Mouse (Mus musculus) right cerebral cortex, postnatal 10 days (tissue): ENCODE data around the gene Apmap.

ENCODE experiments used
- DNase-seq, 2 experiments: peaks; one replicate each; pipeline ENCODE4 v3.0.0; 2021; ENCODE audit warnings: low spot score in 2 of 2

Gene Apmap

GRCm38 (mm10) chr2:150608087-150608799 lies at the start of gene Apmap:
Gene Apmap (minus strand): TSS chr2:150608567.
- DNase-seq, result peak; percentile 98

DNA sequence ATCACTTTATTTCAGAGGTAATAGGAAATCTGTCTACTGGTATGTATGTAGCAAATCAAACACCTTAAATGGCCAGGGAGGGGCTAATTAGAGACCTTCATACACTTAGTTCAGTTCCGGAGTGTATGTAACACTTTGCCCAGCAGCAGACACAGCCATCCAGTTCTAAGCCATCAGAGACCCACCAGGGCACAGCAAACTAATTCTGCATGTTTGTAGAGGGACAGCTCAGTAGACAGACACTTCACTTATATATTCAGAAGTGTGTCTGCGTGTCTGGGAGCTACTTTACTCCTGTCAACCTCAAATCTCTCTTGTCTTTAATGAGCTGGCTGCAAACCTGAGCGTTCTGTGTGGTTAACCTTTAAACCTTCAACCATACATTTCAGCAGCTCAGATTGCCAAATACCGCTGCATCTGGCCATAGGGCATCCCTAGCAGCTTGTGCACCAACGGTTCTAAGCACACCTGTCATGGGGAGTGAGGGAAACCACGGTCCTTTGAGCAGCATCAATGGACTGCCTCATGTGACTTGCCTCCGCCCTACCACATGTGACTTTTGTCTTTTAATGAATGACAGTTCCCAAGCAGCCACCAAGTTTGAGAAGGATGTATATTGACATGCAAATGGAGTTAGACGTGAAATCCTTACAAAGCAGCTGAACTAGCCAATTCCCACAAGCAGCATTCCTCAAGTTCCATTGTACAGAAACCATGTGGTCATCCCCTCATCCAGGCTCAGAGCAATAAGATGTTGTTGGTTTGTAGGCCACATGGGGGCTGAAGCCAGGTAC lies 48.8 kb upstream of the Apmap start:
- DNase-seq, result no peak

DNA sequence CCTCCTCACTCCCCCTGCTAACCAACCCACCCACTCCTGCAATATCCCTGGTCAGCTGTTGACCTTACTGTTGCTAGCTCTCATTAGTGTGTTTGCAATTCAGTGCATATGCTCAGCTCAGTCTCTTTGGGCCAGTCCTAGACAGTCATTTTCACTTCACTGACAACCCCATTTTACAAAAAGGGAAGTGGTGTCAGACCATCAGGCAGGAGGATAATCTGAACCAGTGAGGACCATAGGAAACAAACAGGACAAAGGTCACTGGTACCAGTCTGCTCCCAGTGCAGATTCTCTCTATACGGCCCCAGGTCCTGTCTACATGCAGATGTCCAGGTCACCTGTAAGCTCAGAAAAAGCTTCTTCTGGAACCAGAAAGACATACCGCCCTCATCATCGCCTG lies 47.7 kb upstream of the Apmap start:
- no peak for DNase-seq

GRCm38 (mm10) chr2:150655290-150655689 lies 46.9 kb upstream of the Apmap start:
- DNase-seq, result no peak

DNA sequence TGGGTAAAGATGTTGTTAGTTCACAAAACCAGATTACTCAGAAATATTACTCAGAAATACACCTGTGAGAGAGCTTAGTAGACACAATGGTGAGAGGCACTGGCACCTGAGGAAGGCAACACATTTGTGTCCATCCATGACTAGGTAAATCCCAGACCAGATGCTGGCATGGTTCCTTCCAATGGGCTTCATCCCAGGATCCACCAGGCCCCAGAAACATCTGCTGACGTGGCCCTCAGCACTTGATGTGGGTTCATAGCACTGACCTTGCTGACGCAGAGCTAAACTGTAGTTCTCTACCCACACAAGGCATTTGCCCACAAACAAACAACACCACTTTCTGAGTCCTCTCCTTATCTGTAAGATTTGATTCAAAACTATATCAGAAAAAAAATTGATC lies 46.4 kb upstream of the Apmap start:
- no peak for DNase-seq

DNA sequence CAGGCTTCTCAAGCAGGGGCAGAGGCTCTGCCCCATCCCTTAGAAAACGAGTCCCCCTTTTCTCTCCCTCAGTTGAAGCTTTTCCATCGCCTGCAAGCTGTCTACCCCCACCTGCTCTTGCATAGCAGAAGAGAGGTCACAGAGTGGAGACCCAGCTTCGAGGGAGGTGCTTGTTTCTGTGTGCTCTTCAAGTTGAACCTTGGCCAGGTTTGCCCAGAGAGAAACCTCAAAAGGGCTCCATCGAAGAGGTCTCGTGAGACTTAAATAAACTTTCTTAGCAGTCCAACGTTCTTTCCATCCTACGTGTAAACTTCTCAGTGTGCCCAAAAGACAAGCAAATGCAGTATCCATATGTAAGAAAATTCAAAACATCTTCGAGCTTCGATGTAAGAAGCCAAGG lies 43.0 kb upstream of the Apmap start:
- no peak for DNase-seq

DNA sequence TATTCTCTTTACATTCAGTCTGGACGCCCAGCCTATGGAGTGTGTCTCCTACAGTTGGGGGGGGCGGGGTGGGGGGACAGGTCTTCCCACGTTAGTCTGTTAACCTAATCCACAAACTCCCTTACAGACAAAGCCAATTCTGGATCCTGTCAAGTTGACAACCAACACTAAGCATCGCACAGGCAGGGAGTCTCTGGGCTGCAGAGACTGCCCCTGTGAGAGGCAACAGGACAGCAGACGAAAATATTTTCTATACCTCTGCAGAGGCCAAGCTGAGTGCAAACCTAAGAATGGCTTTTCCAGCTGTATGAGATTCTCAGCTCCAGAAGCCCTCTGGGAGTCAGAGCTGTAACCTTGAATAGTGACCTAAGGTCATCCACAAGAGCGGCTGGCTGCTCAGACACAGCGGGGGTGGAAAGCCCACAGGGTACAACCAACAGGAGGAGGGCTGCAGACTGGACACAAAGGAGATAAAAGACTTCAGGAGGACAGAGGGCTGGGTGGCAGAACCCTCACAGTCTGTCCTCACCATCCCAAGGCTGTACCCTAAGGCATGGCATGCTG lies 42.2 kb upstream of the Apmap start:
- no peak for DNase-seq

- peak; percentile 58 to 64 for DNase-seq
Observed at GRCm38 (mm10) chr2:150648300-150648895, 40.0 kb upstream of the Apmap start.

DNA sequence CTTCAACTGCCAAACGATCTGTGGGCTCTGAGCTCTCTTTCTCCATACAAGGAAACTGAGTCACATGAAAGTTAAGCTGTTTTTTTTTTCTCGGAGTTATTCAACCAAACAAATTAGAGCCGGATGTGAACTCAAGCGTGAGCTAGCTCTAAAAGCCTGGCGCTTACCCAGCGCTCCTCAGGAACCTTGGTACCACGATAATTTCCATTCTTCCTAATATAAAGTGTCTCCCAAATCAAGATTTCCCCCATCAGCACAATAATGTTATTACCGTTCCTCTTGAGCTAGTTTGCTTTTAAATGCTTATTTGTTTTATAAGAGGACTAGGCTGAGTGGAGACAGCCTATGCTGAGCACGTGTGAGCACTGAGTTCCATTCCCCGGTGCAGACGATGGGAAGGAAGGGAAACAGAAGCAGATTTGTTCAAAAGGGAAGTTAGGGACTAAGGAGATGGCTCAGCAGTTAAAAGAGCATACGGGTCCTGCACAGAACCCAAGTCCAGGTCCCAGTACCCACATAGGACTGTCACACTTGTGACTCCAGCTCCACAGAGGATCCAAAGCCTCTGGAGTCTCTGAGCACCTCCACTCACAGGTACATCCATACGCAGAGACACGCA lies 39.4 kb upstream of the Apmap start:
- no peak for DNase-seq

GRCm38 (mm10) chr2:150646411-150647121 lies 38.2 kb upstream of the Apmap start:
- no peak for DNase-seq

GRCm38 (mm10) chr2:150645225-150645624 lies 36.9 kb upstream of the Apmap start:
- no peak for DNase-seq

DNA sequence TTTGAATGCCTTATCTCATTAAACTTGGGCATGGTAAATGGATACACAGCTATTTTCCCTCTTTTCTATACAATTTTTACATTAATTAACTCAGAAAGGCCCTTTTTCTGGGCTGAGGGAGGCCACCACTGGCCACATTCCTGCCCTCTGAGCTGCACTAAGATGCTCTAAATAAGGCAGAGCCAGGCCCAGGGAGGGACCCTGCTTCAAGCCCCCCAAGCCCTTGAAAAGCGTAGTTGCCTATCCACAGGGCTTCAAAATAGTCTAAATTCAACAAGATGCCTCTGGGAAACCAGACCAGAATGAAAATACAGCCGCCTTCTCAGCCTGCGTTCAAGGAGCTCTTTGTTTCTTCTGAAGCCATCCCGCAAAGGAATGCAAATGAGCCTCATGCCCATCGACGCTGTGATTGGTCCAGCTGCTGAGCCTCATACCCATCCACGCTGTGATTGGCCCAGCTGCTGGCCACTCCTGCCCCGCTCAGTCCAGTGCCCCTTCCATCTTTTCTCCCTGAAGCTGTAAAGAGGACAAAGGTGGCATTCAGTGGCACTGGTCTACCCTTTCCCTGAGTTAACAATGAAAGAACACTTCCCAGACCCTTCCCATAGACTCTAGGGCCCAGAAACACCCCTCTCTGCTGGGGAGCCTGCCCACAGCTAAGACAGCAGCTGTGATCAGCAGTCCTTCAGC lies 35.5 kb upstream of the Apmap start:
- peak; percentile 87 to 93 for DNase-seq

DNA sequence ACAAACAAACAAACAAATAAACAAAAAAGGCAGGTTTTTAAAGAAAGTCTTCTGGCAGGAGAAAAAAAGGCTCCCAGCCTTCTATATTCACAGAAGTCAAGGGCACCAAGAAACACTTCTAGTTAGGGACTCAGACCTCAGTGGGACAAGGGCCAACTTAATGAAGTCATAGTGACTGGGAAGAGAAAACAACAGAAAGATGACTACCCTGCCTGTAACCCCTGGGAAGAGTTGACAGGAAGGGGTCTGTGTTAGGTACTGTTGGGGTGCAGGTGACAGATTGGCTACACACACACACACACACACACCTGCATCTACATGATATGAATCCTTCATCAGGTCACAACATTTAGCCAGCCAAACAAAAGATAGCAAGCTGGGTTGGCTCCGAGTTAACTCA lies 34.8 kb upstream of the Apmap start:
- DNase-seq, result no peak

GRCm38 (mm10) chr2:150638370-150638733 lies 30.0 kb upstream of the Apmap start:
- DNase-seq, result no peak

DNA sequence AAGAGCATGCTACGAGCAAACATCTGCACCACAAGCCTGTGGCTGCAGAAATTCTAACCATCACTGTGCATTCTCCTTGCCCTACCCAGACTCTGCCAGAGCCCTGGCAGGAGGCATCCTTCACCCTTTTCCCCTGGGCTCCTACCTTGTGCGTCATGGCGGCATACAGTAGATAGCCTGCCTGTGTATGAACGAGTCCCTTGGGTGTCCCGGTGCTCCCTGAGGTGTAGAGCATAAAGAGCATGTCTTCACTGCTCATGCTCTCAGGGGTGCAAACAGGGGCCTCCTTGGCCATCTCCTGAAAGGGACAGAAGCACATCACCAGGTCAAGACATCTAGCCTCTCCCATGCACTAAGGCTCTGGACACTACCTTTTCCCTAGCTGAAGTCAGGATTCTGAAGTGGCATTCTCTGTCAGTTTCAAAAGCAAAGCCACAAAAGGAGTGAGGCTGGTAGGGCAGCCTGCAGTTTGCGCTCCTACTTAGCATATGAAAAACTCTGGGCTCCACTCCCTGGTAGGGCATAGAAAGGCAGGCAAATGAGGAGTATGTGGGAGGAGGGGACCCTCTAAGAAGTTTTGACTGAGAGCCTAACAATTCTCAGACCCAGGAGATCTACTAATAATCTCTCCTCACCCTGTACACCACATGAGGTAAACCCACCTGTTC lies 29.5 kb upstream of the Apmap start:
- no peak for DNase-seq

- no peak for DNase-seq
Observed at GRCm38 (mm10) chr2:150635877-150636446, 27.6 kb upstream of the Apmap start.

GRCm38 (mm10) chr2:150629255-150629654 lies 20.9 kb upstream of the Apmap start:
- no peak for DNase-seq

- DNase-seq, result no peak
Observed at GRCm38 (mm10) chr2:150627140-150627539, 18.8 kb upstream of the Apmap start.

GRCm38 (mm10) chr2:150624926-150625325 lies 16.6 kb upstream of the Apmap start:
- no peak for DNase-seq

DNA sequence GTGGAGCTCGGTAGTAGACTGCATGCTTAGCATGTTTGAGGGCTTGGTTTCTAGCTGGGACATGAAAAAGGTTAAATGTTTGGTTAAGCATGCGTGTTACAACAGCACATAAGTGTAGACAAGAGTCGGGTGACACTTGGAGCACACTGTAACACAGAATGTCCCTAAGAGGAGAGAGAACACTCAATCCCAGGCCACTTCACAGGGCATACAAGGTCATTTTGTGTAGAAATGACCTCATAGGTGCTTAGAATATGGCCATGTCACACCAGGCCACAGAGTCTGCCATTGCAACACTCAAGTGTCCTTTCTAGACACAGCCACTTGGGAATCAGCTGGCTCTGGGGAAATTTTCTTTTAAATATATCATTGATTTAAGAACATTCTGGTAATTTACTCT lies 15.6 kb upstream of the Apmap start:
- DNase-seq, result no peak
